Mouse (Mus musculus) brain, adult 10 weeks (tissue): ENCODE data around the gene Apol7b. TPM values are rescaled to one million over a fixed set of nuclear protein-coding genes. Genes with fewer than 3 reads are reported as not detected.

Experiments used
- polyA plus RNA-seq: library from polyadenylated mRNA; stranded (reverse); fragments of 350-450 nt; fragmentation: Illumina TruSeq; extraction: RNeasy Lipid Tissue Mini Kit (QIAGEN cat#74804); gene quantifications from one replicate; pipeline ENCODE4 v1.2.3, GENCODE M21; 2015; ENCODE audit warnings: low read depth, low replicate concordance

Apol7b gene
- polyA plus RNA-seq: not detected

GRCm38 (mm10) chr15:77447392-77447791, at the start of gene Apol7b:
Apol7b (minus strand) TSS chr15:77447492.

GRCm38 (mm10) chr15:77476693-77477092, 29.4 kb upstream of the Apol7b start, which contains the start of gene Apol10a:
Apol10a (plus strand) TSS chr15:77477047.

GRCm38 (mm10) chr15:77411035-77411434, 36.3 kb downstream of the Apol7b start, which contains the start of gene Apol9a:
Apol9a (minus strand) TSS chr15:77411135.

GRCm38 (mm10) chr15:77399027-77399426, 48.3 kb downstream of the Apol7b start, which contains the start of gene Apol7a:
Apol7a (minus strand) TSS chr15:77399110.

Other genes starting within 250 kb of the Apol7b start
- 132 TPM for gene Rbfox2, start 140.5 kb downstream of the Apol7b start, polyA plus RNA-seq
- gene Apol7a, start 48.4 kb downstream of the Apol7b start, polyA plus RNA-seq: 0.19 TPM
- 0.39 TPM for gene Apol9a, start 36.4 kb downstream of the Apol7b start, polyA plus RNA-seq
- gene Apol10a, start 29.6 kb upstream of the Apol7b start, polyA plus RNA-seq: not detected
- not detected for gene Apol11a, start 60.8 kb upstream of the Apol7b start, polyA plus RNA-seq
- gene Apol7c, start 85.8 kb upstream of the Apol7b start, polyA plus RNA-seq: not detected
- gene 1700025B11Rik, start 114.4 kb upstream of the Apol7b start, polyA plus RNA-seq: not detected
- 0.37 TPM for gene Apol10b, start 148.6 kb upstream of the Apol7b start, polyA plus RNA-seq
- gene Gm36245, start 151.8 kb upstream of the Apol7b start, polyA plus RNA-seq: not detected
- not detected for gene Apol11b, start 195.8 kb upstream of the Apol7b start, polyA plus RNA-seq